In the genomic region with DNA sequence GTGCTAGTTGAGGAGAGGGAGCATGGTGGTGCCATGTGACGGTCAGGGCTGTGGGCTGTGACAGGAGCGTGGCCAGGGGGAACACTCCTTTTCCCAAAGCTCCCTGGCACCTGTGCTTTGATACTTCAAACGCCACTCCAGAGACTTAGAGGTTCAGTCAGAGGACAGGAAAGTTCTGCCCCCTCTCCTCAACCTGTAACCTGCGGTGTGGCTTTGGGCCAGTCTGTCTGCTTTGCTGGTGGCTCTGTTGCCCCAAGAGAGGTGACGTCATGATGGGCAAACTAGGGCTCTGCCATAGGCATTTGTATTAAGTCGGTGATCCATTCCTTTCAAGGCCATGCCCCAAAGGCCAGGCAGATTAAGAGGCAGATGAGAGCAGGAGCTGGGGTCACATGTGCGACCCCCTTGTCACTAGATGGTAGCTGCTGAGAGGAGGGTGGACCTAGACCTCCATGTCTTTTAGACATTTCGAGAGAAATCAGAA, we compare ENCODE assay signal across 12 mouse cellular contexts.
"Had no signal": no experiment of that assay in that cellular context is flagged by ENCODE, and none has a peak within 500 bp of the region (broad histone marks: within the 10 kb centered on the region; RNA-seq: fewer than 3 reads in every experiment).

No protein-coding gene starts in this region.

- H3K4me2 ChIP-seq: midbrain, embryonic 11.5 days had no signal

- H3K27ac ChIP-seq: kidney, postnatal 0 days; layer of hippocampus, adult 2 months had no signal

- H3K4me3 ChIP-seq: layer of hippocampus, adult 2 months; liver, embryonic 15.5 days had no signal

- H3K36me3 ChIP-seq: liver, embryonic 15.5 days had no signal

- DNase-seq: kidney, adult 2 months; kidney, postnatal 25 days; layer of hippocampus, adult 9-11 months; midbrain, embryonic 14.5 days; thymus, adult 2 months; thymus, postnatal 14 days; thymus, postnatal 4 days had no signal

- H3K27me3 ChIP-seq: liver, embryonic 15.5 days had no signal

- H3K9me3 ChIP-seq: liver, embryonic 15.5 days had no signal

- ATAC-seq: intestine, postnatal 0 days had no signal
